Mouse (Mus musculus) stomach, adult 2 months (tissue): ENCODE results near the gene Spaca5. TPM values are rescaled to one million over a fixed set of nuclear protein-coding genes. Genes with fewer than 3 reads are reported as not detected.

Experiments used
- polyA plus RNA-seq: library from polyadenylated mRNA; depleted of rRNA; stranded (reverse); fragments of >200 nt; gene quantifications from 2 replicates; pipeline ENCODE4 v1.2.3, GENCODE M21; 2012; rRNA removed

The Spaca5 gene
- not detected in 2 replicates for polyA plus RNA-seq

GRCm38 (mm10) chrX:21068106-21068505 lies at the start of gene Spaca5:
Gene Spaca5 (plus strand): TSS chrX:21068406.

GRCm38 (mm10) chrX:21061866-21062543 lies 6.2 kb upstream of the Spaca5 start, which contains the start of gene Zfp182:
Gene Zfp182 (minus strand): TSS chrX:21062316.

GRCm38 (mm10) chrX:21088983-21089866 lies 21.0 kb downstream of the Spaca5 start, which contains the start of gene Zfp300:
Gene Zfp300 (minus strand): TSS chrX:21089527.

GRCm38 (mm10) chrX:21115520-21115919 lies 47.3 kb downstream of the Spaca5 start, which contains the start of gene Ssxa1:
Gene Ssxa1 (plus strand): TSS chrX:21115820.

Other genes starting within 250 kb of the Spaca5 start
- 7.8 and 12.1 TPM in 2 replicates for gene Timp1, start 198.2 kb upstream of the Spaca5 start, polyA plus RNA-seq
- 1.1 and 1.7 TPM in 2 replicates for gene Syn1, start 147.4 kb upstream of the Spaca5 start, polyA plus RNA-seq
- gene Cfp, start 136.9 kb upstream of the Spaca5 start, polyA plus RNA-seq: 8.2 and 9.0 TPM in 2 replicates
- 4.6 and 6.6 TPM in 2 replicates for gene Elk1, start 117.8 kb upstream of the Spaca5 start, polyA plus RNA-seq
- gene Uxt, start 106.4 kb upstream of the Spaca5 start, polyA plus RNA-seq: 3.9 and 4.4 TPM in 2 replicates
- gene Zfp182, start 6.1 kb upstream of the Spaca5 start, polyA plus RNA-seq: 0.02 and 0.11 TPM in 2 replicates
- gene Zfp300, start 21.1 kb downstream of the Spaca5 start, polyA plus RNA-seq: 0.02 TPM in 1 of 2 replicates, not detected in the other
- not detected in 2 replicates for gene Ssxa1, start 47.4 kb downstream of the Spaca5 start, polyA plus RNA-seq
- gene Gm21876, start 107.2 kb downstream of the Spaca5 start, polyA plus RNA-seq: not detected in 2 replicates